Mouse (Mus musculus): ENCODE measurements around the gene Tmem232. TPM values are rescaled to one million over a fixed set of nuclear protein-coding genes. Genes with fewer than 3 reads are reported as not detected.
A peak's percentile ranks its signal among the peaks of the same experiment; 100 is the strongest.
"Not testable (repeated sequence)": the region's sequence is repeated elsewhere in the genome, so short reads cannot be mapped to it uniquely, and the experiment has no call there.

Tmem232 gene
- polyA plus RNA-seq, 1 experiment: 2.2 TPM

DNA sequence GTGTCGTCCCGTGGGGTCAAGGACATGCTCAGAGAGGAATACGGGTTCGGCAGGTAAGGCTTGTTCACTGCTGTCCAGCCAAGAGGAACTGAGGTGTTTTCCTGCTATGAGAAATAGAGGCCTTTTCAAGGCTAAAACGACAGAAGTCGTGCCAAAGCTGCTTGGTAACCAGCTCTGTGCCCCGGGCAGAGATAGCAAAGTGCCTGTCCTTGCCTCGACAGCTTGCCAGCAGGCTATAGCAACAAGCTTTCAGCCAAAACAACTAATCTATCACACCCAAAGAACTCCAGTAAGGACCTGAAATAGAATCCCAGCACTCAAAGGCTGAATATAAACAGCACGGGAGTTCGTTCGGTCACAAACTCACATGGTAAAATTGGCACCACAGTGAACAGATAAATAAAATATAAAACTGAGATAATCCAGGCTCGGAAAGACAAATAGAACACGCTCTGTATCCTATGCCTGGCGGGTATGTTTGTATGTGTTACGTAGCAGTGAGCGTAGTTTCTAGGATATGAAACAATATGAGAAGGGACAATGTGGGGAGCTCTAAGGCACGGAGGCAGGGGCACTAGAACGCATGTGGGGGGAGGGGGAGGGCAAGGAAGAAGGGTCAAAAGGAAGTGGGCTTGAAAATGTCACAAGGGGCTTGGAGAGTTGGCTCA is 8.2 kb upstream of the Tmem232 start:
- no peak overlapping the region for H3K4me3 ChIP-seq (ENCODE audit: insufficient read depth, low read length)
- no peaks in the 10 kb centered on the region for H3K4me1 ChIP-seq (ENCODE audit: control insufficient read depth, insufficient read depth, low read length)
- H3K27ac ChIP-seq (ENCODE audit: insufficient read depth, low read length): no peak overlapping the region
- TF ChIP-seq POLR2A (IDR thresholded peaks at IDR 0.05; ENCODE audit: extremely low read depth, insufficient read depth, low read length) (no peak), CTCF (IDR thresholded peaks at IDR 0.05; ENCODE audit: extremely low read depth, insufficient read depth, low read length) (no peak)

DNA sequence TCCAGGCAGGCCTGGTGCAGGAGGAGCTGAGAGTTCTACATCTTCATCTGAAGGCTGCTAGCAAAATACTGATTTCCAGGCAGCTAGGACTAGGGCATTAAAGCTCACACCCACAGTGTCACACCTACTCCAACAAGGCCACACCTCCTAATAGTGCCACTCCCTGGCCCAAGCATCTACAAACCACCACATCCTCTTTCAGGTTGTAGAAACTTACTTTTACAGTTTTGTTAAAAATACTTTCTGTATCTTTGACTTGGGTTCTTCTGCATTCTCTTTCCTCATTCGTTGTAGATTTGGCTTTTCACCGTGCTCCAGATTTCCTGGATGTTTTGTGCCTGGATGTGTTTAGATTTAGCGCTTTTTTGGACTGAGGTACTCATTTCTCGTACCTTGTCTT is 5.6 kb upstream of the Tmem232 start:
- not testable (repeated sequence) for H3K4me3 ChIP-seq (ENCODE audit: insufficient read depth, low read length); H3K4me1 ChIP-seq (ENCODE audit: control insufficient read depth, insufficient read depth, low read length); H3K27ac ChIP-seq (ENCODE audit: insufficient read depth, low read length)

DNA sequence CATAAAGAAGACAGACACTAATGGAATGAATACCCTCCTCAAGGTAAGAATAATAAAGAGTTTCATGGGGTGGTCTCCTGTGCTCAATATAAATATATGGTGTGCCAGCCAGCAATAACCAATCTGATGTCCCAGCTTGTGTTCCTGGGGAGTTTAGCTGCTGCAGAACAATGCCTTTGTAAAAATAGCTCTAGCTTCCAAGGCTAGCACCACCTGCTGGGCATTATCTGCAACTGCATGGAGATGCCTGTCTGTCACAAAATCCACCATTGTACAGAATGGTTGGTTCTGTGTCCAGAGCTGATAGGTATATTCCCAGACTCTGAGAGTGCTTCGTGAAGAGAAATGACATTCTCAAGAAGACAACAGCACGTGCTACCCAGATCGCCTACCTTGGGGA is 4.4 kb downstream of the Tmem232 start:
- Histone ChIP-seq H3K27ac (ENCODE audit: insufficient read depth, low read length) (no peak overlapping the region), H3K4me1 (ENCODE audit: control insufficient read depth, insufficient read depth, low read length) (no peaks in the 10 kb centered on the region), H3K4me3 (ENCODE audit: insufficient read depth, low read length) (no peak overlapping the region)
- TF ChIP-seq CTCF (IDR thresholded peaks at IDR 0.05; ENCODE audit: extremely low read depth, insufficient read depth, low read length): peak; percentile 70
- no peak for TF ChIP-seq POLR2A (IDR thresholded peaks at IDR 0.05; ENCODE audit: extremely low read depth, insufficient read depth, low read length)

DNA sequence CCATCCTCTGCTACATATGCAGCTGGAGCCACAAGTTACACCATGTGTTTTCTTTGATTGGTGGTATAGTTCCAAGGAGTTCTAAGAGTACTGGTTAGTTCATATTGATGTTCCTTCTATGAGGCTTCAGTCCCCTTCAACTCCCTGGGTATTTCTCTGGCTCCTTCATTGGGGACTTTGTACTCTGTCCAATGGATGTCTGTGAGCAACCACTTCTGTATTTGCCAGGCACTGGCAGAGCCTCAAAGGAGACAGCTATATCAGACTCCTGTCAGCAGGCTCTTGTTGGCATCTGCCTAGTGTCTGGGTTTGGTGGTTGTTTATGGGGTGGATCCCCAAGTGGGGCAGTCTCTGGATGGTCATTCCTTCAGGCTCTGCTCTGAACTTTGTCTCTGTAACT is 8.2 kb downstream of the Tmem232 start:
- H3K4me1 ChIP-seq (ENCODE audit: control insufficient read depth, insufficient read depth, low read length); H3K27ac ChIP-seq (ENCODE audit: insufficient read depth, low read length); H3K4me3 ChIP-seq (ENCODE audit: insufficient read depth, low read length): not testable (repeated sequence)

DNA sequence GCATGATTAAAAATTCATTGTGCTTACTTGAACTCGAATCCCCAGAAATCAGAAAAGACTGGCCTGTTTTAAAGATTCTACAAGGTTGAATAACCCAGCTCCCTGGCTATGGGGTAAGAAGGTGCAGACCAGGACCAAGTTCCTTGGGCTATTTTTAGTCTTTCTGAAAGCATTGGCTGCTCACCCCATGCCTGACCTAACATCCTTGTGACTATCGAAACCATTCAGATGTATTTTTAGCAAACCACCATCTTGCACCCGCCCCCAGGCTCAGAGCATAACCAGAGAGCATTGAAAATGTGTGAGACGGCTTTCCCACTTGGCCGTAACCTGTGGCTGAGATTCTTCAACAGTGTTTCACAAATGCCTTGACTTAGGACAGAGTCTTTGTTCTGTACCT is 13.1 kb downstream of the Tmem232 start:
- no peak overlapping the region for H3K4me3 ChIP-seq (ENCODE audit: insufficient read depth, low read length)
- no peaks in the 10 kb centered on the region for H3K4me1 ChIP-seq (ENCODE audit: control insufficient read depth, insufficient read depth, low read length)
- no peak for TF ChIP-seq CTCF (IDR thresholded peaks at IDR 0.05; ENCODE audit: extremely low read depth, insufficient read depth, low read length)
- TF ChIP-seq POLR2A (IDR thresholded peaks at IDR 0.05; ENCODE audit: extremely low read depth, insufficient read depth, low read length): no peak
- H3K27ac ChIP-seq (ENCODE audit: insufficient read depth, low read length): no peak overlapping the region

DNA sequence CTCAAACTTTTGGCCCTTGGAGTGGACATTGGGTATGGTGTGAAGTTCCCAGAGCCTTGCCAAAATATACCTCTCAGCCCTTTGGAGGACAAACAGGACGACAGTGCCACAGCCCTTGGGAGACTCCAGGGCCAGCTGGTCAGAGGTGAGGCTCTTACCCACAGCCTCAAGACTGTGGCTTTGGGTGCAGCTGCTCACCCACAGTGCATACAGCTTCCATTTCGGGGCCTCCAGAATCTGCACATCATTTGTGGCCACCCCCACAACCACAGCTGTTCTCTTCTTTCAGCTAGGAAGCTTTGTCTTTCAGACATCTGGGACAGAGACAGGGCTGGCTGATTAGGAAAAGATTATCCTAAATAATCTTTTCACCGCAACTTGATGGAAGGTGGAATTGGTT is 27.1 kb downstream of the Tmem232 start:
- Histone ChIP-seq H3K4me3 (ENCODE audit: insufficient read depth, low read length) (no peak overlapping the region), H3K4me1 (ENCODE audit: control insufficient read depth, insufficient read depth, low read length) (no peaks in the 10 kb centered on the region), H3K27ac (ENCODE audit: insufficient read depth, low read length) (no peak overlapping the region)
- TF ChIP-seq POLR2A (IDR thresholded peaks at IDR 0.05; ENCODE audit: extremely low read depth, insufficient read depth, low read length) (no peak), CTCF (IDR thresholded peaks at IDR 0.05; ENCODE audit: extremely low read depth, insufficient read depth, low read length) (no peak)

DNA sequence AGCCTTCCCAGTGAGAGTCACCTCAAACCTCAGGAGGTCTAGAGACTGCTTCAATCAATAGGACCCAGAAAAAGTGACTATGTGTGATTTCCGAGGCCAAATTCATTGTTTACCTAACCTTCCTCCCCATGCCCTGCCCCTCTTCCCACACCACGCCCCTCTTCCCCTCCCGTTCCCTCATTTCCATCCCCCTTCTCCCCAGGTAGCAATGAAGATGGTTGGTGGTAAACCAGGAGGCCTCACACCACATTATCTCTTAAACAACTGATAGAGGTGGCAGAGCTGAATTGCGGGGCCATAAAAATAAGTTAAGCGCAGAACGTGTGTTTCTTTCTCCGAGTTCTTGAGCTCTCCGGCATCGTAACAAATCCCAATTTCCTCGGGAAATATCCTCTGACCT is 55.9 kb downstream of the Tmem232 start:
- no peak overlapping the region for H3K4me3 ChIP-seq (ENCODE audit: insufficient read depth, low read length)
- no peaks in the 10 kb centered on the region for H3K4me1 ChIP-seq (ENCODE audit: control insufficient read depth, insufficient read depth, low read length)
- H3K27ac ChIP-seq (ENCODE audit: insufficient read depth, low read length): no peak overlapping the region
- no peak for TF ChIP-seq CTCF (IDR thresholded peaks at IDR 0.05; ENCODE audit: extremely low read depth, insufficient read depth, low read length)
- no peak for TF ChIP-seq POLR2A (IDR thresholded peaks at IDR 0.05; ENCODE audit: extremely low read depth, insufficient read depth, low read length)

DNA sequence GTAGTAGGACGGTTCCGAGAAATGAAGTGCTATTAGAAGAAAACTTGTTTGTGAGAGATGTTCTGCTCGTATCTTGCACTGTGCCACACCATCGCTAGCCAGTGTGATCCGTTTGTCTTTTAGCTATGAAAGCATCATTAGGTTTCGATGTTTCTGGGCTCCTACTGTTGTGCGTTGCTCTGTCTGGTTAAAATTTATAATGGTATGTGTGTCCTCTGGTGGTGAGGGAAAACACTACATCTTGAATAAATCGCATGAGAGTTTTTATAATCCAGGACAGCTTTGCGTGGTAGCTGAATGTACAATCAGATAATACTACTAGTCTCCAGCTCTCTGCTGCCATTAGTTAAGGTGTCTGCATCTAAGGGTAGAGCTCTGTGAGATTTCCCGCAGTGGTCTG is 63.8 kb downstream of the Tmem232 start:
- H3K27ac ChIP-seq (ENCODE audit: insufficient read depth, low read length): no peak overlapping the region
- no peak overlapping the region for H3K4me3 ChIP-seq (ENCODE audit: insufficient read depth, low read length)
- TF ChIP-seq CTCF (IDR thresholded peaks at IDR 0.05; ENCODE audit: extremely low read depth, insufficient read depth, low read length) (no peak), POLR2A (IDR thresholded peaks at IDR 0.05; ENCODE audit: extremely low read depth, insufficient read depth, low read length) (no peak)
- no peaks in the 10 kb centered on the region; the same call in 1 of the 2 replicates for H3K4me1 ChIP-seq (ENCODE audit: control insufficient read depth, insufficient read depth, low read length)

DNA sequence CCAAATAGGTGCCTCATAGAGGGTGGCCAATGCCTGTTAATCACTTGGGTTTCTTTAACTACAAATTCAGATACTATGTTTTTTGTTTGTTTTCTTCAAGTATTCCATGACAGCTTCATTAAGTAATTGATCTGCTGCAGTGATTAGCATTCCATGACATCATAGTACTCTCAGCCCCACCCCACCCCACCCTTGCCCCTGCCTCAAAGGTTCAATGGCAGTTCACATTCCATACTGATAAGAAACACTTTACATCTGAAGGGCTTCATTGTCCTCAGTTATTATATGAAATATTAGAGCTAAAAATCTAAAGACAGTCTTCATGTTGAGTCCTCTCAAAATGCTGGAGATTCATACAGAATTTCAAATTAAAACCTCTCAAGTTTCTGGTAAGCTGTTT is 89.8 kb downstream of the Tmem232 start:
- TF ChIP-seq CTCF (IDR thresholded peaks at IDR 0.05; ENCODE audit: extremely low read depth, insufficient read depth, low read length) (no peak), POLR2A (IDR thresholded peaks at IDR 0.05; ENCODE audit: extremely low read depth, insufficient read depth, low read length) (no peak)

DNA sequence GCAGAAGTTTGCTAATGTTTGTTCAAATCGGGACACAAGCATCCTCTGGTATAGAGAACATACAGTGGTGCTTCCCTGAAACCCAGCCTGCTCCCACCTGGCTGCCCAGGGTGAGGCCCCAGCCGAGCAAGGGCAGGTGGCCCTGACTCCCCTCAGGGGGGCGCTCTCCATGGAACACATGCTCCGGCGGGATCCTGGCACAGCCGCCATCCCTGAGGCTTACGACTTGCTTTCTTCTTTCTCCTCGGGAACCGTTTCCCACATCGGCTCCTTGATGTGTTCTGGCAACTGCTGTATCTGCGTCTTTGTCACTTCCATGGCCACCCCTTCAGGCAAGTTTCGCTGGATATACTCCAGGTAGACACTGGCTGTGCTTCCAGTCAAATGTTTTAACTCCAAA is 102.7 kb downstream of the Tmem232 start:
- H3K4me1 ChIP-seq (ENCODE audit: control insufficient read depth, insufficient read depth, low read length); H3K27ac ChIP-seq (ENCODE audit: insufficient read depth, low read length); H3K4me3 ChIP-seq (ENCODE audit: insufficient read depth, low read length): not testable (repeated sequence)

More for the DNA sequence above, 89.8 kb downstream of the Tmem232 start:
- Histone ChIP-seq H3K4me1 (ENCODE audit: control insufficient read depth, insufficient read depth, low read length) (no peaks in the 10 kb centered on the region), H3K27ac (ENCODE audit: insufficient read depth, low read length) (no peak overlapping the region), H3K4me3 (ENCODE audit: insufficient read depth, low read length) (no peak overlapping the region)

DNA sequence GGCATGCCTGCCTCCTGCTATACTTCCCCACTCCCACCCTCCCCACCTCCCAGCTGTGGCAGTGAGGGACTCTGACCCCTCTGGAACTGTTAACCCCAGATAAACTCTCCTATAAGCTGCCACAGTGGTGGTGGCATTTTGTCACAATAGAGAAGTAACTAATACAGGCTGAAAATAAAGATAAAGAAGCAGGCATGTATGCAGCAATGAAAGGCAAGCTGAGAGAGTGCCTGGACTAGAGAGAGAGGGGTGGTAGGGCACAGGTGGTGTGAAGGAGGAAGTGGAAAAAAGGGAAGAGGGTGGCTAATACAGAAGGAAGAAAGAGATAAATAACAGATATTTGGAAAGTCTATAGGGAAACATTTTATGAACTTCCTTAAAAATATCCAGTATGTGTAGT is 121.5 kb downstream of the Tmem232 start:
- Histone ChIP-seq H3K27ac (ENCODE audit: insufficient read depth, low read length) (no peak overlapping the region), H3K4me3 (ENCODE audit: insufficient read depth, low read length) (no peak overlapping the region), H3K4me1 (ENCODE audit: control insufficient read depth, insufficient read depth, low read length) (no peaks in the 10 kb centered on the region)
- TF ChIP-seq POLR2A (IDR thresholded peaks at IDR 0.05; ENCODE audit: extremely low read depth, insufficient read depth, low read length) (no peak), CTCF (IDR thresholded peaks at IDR 0.05; ENCODE audit: extremely low read depth, insufficient read depth, low read length) (no peak)
